Mouse (Mus musculus) mature B cell (primary cell): Measurements from ENCODE around the gene Cox19.

Experiments
- in situ Hi-C: fragments of 300-500 bp; cut with MboI; formaldehyde crosslinking; loops from 2 replicates; pipeline ENCODE4 v1.14.3; 2019

The Cox19 gene

DNA sequence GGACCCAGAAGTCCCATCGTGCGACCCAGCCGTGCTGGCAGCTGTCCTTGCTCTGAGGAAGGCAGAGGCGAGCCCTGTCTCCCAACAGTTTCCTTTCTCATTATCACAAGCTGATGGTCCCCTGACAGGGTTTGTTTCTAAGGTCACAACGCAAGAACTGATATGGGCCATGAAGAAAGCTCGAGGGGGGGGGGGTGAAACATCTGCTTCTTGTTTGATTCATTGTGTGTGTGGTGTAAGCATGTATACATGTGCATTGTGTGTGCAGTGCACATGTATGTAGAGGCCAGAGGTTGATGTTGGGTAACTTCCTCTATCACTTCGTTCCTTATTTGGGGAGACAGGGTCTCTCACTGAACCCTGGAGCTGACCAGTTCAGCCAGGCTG lies 23.6 kb downstream of the Cox19 start:
- in situ Hi-C loops, result no loop called here

- in situ Hi-C loops, result no loop called here
Measured at GRCm38 (mm10) chr5:139326986-139327633, 24.1 kb downstream of the Cox19 start.

DNA sequence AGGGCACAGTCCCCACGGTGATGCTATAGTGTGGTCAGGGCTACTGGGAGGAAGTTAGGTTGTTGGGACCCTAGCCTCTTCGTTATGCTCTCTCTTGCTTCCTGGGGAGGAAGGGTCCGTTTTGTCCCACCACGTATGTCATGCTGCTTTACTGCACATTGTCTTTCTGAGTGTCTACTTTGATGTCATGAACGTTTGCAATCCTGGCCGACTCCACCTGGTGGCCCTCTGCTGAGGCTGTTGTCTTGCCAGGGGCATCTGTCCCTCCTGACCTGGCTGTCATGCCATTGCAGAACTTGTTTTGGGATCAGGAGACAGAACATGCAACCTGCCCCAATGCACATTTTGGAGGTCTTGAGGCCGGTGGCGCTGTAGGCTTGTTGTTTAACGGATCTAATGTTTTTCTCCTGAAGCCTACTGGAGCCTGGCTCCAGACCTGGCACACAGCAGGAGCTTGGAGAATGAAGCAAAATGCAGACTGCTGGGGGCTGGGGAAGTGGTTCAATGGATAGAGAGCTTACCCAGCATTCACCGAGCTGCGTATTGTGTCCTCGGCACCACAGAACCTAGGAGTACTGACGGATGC lies 25.0 kb downstream of the Cox19 start:
- in situ Hi-C loops, result no loop called here

DNA sequence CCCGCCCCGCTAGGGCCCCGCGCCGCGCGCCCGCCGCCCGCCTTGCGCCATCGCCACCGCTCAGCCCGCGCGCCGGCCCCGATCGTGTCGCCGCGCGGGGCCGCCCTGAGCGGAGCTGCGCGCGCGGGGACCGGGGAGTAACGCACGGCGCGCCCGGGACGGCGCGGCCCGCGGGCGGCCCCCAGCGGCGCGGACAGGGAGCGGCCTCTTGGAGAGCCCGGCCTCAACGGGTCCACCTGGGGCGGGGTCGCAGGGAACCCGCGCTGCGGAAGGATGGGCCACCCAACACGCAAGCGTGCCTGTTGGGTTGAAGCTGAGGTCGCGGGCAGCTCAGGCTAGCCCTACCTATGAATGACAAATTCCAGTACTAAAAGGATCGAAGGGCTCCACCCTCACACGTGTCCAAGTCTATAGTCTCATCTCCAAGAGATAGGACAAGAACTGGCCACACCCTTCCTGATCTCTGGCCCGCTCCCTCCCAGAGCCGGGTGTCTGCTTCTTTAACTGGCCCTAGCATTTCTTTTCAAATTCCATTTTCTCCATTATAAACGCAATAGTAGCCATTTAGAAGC lies 25.7 kb downstream of the Cox19 start, which contains the start of gene Adap1:
Adap1 (minus strand) TSS at position 228 of the 572 bp plus-strand sequence.
- in situ Hi-C loops, result no loop called here

GRCm38 (mm10) chr5:139324691-139325394 lies 26.4 kb downstream of the Cox19 start:
- in situ Hi-C loops, result loop anchor here (5.0 kb wide), 1 partner anchor 43 kb away; no protein-coding TSS in a partner anchor

DNA sequence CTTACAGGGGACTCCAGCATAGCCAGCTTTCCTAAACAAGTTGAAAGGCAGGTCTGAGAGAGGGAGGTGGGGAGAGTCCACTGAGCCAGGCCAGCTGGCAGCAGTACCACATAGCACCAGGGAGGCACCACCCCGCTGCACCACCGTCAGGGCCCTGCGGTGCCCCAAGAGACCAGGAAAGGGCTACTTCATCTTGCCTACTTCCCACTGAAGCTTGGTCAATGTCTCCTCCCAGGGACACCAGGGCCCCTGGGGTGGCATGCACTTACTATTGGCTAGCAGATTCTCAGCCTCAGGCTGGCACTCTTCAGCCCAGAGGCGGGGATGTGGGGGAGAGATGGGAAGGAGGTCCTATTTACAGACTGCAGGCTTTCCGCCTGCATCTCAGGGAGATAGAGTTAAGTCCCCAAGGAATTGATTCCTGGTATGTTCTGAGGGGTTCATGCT lies 27.1 kb downstream of the Cox19 start:
- in situ Hi-C loops, result loop anchor here (5.0 kb wide), 1 partner anchor 42 kb away; no protein-coding TSS in a partner anchor

DNA sequence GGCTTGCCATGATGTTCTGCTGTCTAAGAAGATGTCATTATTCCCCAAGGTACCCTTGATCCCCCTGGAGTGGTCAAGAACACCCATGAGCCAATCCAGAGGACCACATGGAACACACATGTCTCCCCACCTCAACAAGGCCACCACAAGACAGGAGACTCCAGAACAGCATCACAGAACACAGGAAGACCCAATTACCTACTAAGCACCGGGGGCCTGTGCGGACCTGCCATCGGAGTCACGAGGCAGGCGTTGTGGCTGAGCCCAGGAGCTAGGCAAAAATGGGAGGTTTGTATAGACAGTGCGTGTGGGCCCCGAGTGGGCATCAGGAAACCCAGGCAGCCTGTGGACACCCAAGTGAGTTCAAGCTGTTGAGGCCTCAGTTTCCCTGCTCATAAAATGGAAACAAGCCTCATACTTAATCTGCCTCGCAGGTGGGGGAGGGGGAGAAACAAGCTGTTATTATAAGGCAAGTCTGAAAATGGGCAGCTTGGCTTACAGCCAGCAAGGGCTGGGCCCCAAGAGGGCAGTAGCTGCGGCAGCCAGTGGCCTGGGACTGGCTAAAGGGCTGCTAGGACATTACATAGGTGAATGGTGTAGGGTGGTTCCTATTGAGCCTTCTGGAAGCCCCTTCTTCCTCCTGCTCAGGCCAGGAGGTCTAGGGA lies 27.8 kb downstream of the Cox19 start:
- in situ Hi-C loops, result loop anchor here (5.0 kb wide), 1 partner anchor 41 kb away; no protein-coding TSS in a partner anchor

- in situ Hi-C loops, result loop anchor here (5.0 kb wide), 1 partner anchor 39 kb away; no protein-coding TSS in a partner anchor
Measured at GRCm38 (mm10) chr5:139321331-139321730, 29.9 kb downstream of the Cox19 start.

DNA sequence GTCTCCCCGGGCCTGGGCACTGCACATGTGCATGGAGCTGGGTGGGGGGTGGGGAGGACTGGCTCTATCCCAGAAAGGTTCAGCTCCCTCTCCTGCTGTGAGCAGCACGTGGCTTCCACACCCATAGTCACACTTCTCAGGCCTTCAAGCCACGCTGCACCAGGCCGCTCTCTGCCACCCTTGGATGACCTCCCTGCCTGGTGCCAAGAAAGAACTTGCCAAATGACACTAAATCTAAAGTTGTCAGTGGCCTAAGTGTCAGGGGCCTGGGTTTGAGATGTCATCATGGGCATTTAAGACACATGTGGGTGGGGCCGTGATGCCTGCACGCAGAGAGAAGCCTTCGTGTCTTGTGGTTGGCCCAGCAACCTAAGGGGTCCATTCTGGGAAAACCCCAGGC lies 30.8 kb downstream of the Cox19 start:
- in situ Hi-C loops, result loop anchor here (5.0 kb wide), 1 partner anchor 38 kb away; no protein-coding TSS in a partner anchor

DNA sequence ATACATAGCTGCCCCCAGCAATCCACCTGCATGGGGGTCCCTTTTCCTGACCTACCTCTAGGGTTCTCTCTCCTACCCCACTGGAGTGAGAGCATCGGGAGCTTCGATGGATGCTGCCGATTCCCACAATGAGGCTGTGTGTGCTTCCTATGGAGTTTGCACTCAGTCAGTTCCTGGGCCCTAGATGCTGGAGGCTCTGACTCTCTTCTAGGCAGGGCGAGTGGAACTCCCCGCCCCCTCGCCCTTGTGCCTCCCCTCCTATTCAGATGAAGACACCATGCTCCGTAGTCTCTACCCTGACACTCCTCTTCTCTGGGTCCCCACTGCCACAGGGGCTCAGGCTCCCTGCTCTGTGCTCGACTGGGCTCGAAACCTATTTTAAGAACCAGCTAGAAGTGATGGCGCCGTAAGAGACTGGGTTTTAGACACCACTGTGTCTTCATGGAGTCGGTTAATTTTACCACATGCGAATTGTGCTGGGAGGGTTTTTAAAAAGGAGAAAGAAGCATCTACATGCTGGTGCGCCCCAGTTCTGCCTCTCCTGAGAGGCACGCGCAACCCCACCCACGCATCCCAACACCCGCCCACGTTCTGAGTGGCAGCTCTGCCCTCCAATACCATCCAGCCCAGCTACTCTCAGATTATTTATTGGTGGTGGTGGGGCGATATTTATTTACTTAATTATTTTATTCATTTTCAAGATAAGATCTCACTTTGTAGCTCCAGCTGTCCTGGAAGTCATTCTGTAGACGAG lies 33.3 kb downstream of the Cox19 start:
- in situ Hi-C loops, result no loop called here

DNA sequence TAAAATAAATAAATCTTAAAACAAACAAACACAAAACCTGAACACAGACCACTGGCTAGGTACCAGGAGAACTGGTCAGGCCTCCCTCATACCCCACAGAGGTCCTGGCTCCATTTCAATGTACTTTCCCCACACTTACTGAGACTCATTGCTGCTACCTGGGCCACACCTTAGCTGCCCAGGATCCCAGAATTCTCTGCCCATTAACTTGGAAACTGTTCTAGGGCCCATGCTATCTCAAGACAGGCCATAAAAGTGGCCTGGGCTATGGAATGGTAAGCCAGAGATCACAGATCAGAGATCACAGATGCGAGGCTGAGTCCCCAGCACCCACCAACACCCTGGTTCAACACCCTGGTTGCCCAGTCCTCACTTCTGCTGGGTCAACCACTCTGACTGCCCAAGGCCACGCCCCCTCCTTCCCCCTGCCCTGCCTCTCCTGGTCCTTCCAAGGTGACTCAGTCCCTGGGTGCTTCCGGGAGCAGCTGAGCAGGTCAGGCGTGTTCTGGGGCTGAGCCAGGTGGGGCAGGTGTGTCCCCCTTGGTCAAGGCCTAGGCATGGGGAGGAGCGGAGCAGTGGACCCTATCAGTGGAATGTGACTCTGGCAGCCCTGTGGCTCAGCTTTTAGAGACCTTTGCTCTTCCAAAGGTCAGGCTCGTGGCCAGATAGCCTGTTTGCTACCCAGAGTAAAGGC lies 34.1 kb downstream of the Cox19 start:
- in situ Hi-C loops, result no loop called here

GRCm38 (mm10) chr5:139314941-139315642 lies 36.1 kb downstream of the Cox19 start:
- in situ Hi-C loops, result no loop called here

GRCm38 (mm10) chr5:139313536-139313935 lies 37.7 kb downstream of the Cox19 start:
- in situ Hi-C loops, result no loop called here

- in situ Hi-C loops, result no loop called here
Measured at GRCm38 (mm10) chr5:139311822-139312221, 39.4 kb downstream of the Cox19 start.

DNA sequence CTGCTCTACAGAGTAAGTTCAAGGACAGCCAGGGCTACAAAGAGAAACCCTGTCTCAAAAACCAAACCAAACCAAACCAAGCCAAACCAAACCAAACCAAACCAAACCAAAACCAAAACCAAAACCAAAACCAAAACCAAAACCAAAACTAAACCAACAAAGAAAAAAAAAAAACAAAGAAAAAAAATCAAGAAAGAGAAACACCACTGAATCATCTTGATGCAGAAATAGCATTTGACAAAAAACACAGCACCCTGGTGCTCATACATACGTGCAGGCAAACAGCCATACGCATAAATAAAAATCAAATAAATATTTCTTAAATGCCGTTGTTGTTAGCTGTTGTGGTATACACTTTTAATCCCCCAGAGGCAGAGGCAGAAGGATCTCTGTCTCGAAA lies 40.7 kb downstream of the Cox19 start:
- in situ Hi-C loops, result no loop called here

- in situ Hi-C loops, result no loop called here
Measured at GRCm38 (mm10) chr5:139309946-139310345, 41.3 kb downstream of the Cox19 start.

DNA sequence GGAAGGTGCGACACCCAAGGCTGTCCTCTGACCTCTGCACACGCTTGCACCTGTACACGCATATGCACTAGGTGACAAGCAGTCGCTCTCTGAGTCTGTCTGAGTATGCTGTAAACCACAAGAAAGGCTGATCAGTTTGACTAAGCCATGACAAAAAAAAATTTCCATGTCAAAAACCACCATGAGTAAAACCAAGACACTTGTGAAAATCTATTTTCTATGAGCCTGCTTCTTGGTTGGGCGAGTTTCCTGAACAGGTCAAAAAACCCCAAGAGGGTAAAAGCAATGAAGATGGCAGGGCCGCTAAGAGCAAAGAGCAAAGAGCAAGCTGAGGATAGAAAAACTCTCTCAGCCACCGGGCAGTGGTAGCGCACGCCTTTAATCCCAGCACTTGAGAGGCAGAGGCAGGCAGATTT lies 47.6 kb downstream of the Cox19 start:
- in situ Hi-C loops, result no loop called here

DNA sequence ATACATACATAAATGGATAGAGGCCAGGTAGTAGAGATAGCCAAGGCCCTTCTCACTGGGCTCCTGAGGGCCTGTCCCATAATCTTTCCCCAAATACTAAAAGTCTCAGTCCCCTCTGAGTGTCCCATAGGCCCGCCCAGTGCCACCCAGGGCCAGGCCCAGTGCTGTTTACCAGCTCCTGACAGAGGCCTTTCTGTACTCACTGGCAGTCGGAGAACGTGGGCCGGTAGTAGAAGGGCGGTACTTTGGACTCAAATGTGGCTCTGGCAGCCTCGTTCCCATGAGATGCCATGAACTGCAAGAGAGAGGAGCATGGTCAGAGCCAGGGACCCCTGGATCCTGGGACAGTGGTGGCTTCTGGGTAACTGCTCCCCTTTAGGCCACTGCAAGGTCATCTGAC lies 49.1 kb downstream of the Cox19 start:
- in situ Hi-C loops, result no loop called here

GRCm38 (mm10) chr5:139297745-139298144 lies 53.5 kb downstream of the Cox19 start:
- in situ Hi-C loops, result no loop called here

- in situ Hi-C loops, result no loop called here
Measured at GRCm38 (mm10) chr5:139297092-139297491, 54.1 kb downstream of the Cox19 start.
